Mouse (Mus musculus) B cell, adult 2 months (primary cell): ENCODE data around the gene Qpctl.
A peak's percentile ranks its signal among the peaks of the same experiment; 100 is the strongest.

ENCODE experiments used
- DNase-seq, 2 experiments: peaks; one replicate each; pipeline ENCODE4 v3.0.0; 2022

Qpctl gene

GRCm38 (mm10) chr7:19148875-19149541 is at the start of gene Qpctl:
Gene Qpctl, minus strand, starts transcription at chr7:19149291.
- peak; percentile 97 to 98 for DNase-seq

- DNase-seq, result peak; percentile 77
Measured at GRCm38 (mm10) chr7:19197985-19198384, 48.9 kb upstream of the Qpctl start.

GRCm38 (mm10) chr7:19196676-19197075 is 47.6 kb upstream of the Qpctl start:
- peak; percentile 66 to 71 for DNase-seq

GRCm38 (mm10) chr7:19194676-19195075 is 45.6 kb upstream of the Qpctl start:
- peak; percentile 42 to 43 for DNase-seq

GRCm38 (mm10) chr7:19184758-19185157 is 35.7 kb upstream of the Qpctl start:
- DNase-seq, result no peak

- DNase-seq, result no peak
Measured at GRCm38 (mm10) chr7:19184250-19184649, 35.2 kb upstream of the Qpctl start.

- DNase-seq, result peak; percentile 44 to 50
Measured at GRCm38 (mm10) chr7:19180862-19181429, 31.9 kb upstream of the Qpctl start.

GRCm38 (mm10) chr7:19179936-19180335 is 30.8 kb upstream of the Qpctl start:
- peak; percentile 31 to 32 for DNase-seq

GRCm38 (mm10) chr7:19179173-19179572 is 30.1 kb upstream of the Qpctl start:
- DNase-seq, result peak; percentile 76 to 77

GRCm38 (mm10) chr7:19178443-19179092 is 29.5 kb upstream of the Qpctl start:
- DNase-seq, result peak; percentile 89 to 91

GRCm38 (mm10) chr7:19178035-19178434 is 28.9 kb upstream of the Qpctl start:
- DNase-seq, result no peak

GRCm38 (mm10) chr7:19177216-19177615 is 28.1 kb upstream of the Qpctl start:
- no peak for DNase-seq

GRCm38 (mm10) chr7:19176516-19176947 is 27.4 kb upstream of the Qpctl start:
- no peak for DNase-seq

GRCm38 (mm10) chr7:19175708-19176515 is 26.8 kb upstream of the Qpctl start, which contains the start of gene Eml2:
Gene Eml2, plus strand, starts transcription at chr7:19176421.
- peak; percentile 40 to 49 for DNase-seq

- DNase-seq, result peak; percentile 86 to 89
Measured at GRCm38 (mm10) chr7:19172874-19173273, 23.8 kb upstream of the Qpctl start.

GRCm38 (mm10) chr7:19171831-19172230 is 22.7 kb upstream of the Qpctl start:
- no peak for DNase-seq

- no peak for DNase-seq
Measured at GRCm38 (mm10) chr7:19170142-19170541, 21.1 kb upstream of the Qpctl start.

GRCm38 (mm10) chr7:19169506-19169905 is 20.4 kb upstream of the Qpctl start:
- no peak for DNase-seq

- DNase-seq, result peak in 1 of 2 experiments; percentile 28
Measured at GRCm38 (mm10) chr7:19166990-19167389, 17.9 kb upstream of the Qpctl start.

- DNase-seq, result no peak
Measured at GRCm38 (mm10) chr7:19165656-19166423, 16.7 kb upstream of the Qpctl start, which contains the start of gene Gipr. Gene Gipr, minus strand, starts transcription at chr7:19166127.

- DNase-seq, result peak; percentile 69 to 71
Measured at GRCm38 (mm10) chr7:19164978-19165377, 15.9 kb upstream of the Qpctl start.

GRCm38 (mm10) chr7:19164189-19164588 is 15.1 kb upstream of the Qpctl start:
- DNase-seq, result peak; percentile 30 to 35
